Mouse (Mus musculus) liver, embryonic 16.5 days (tissue): ENCODE results near the gene 6430628N08Rik. TPM values are rescaled to one million over a fixed set of nuclear protein-coding genes. Genes with fewer than 3 reads are reported as not detected.

ENCODE experiments used
- ATAC-seq: fragments of 200-750 bp; cut with Nextera tagmentation; 2 replicates; pipeline ENCODE4 v1.8.0; 2017; ENCODE audit warnings: low read depth, mild to moderate bottlenecking, moderate number of reproducible peaks, moderate library complexity
- H3K27ac ChIP-seq: fragments of 300-500 bp; sonication (generic); 2 replicates; pipeline ENCODE4 v1.5.1; 2014; ENCODE audit warnings: mild to moderate bottlenecking, low read length
- H3K27me3 ChIP-seq: fragments of 300-500 bp; sonication (generic); 2 replicates; pipeline ENCODE4 v1.6.1; 2014; ENCODE audit warnings: low read depth, low read length, mixed read lengths; ENCODE audit not compliant: control insufficient read depth, insufficient read depth
- H3K36me3 ChIP-seq: fragments of 300-500 bp; sonication (generic); 2 replicates; pipeline ENCODE4 v1.6.1; 2014; ENCODE audit warnings: mild to moderate bottlenecking; ENCODE audit not compliant: control insufficient read depth, insufficient read depth
- H3K4me1 ChIP-seq: fragments of 300-500 bp; sonication (generic); 2 replicates; pipeline ENCODE4 v1.6.1; 2014; ENCODE audit warnings: low read depth, low read length, mixed read lengths; ENCODE audit not compliant: control insufficient read depth
- H3K4me2 ChIP-seq: fragments of 300-500 bp; sonication (generic); 2 replicates; pipeline ENCODE4 v1.6.1; 2014; ENCODE audit warnings: low read depth, low read length, mixed read lengths
- H3K4me3 ChIP-seq: fragments of 300-500 bp; sonication (generic); 2 replicates; pipeline ENCODE4 v1.5.1; 2014; ENCODE audit warnings: low read depth, mild to moderate bottlenecking, low read length
- H3K9ac ChIP-seq: fragments of 300-500 bp; sonication (generic); 2 replicates; pipeline ENCODE4 v1.6.1; 2014; ENCODE audit warnings: low read depth, low read length
- H3K9me3 ChIP-seq: fragments of 300-500 bp; sonication (generic); replicated peaks from 2 replicates; pipeline ENCODE4 v1.6.1; 2016; ENCODE audit warnings: low read length; ENCODE audit not compliant: control insufficient read depth
- WGBS: fragments of 180-500 bp; shearing (Covaris S2); extraction: QIAGEN DNeasy Blood & Tissue Kit; methylation state at CpG from one replicate; pipeline ENCODE4 v1.1.7; 2014; ENCODE audit not compliant: insufficient replicate concordance; 5-methylcytosine and 5-hydroxymethylcytosine counted together
- polyA plus RNA-seq: library from polyadenylated mRNA; unstranded; fragments of >200 nt; fragmentation: Nextera tagmentation; extraction: Ambion mirVana; gene quantifications from 2 replicates; pipeline ENCODE4 v1.2.1, GENCODE M21; 2015

Gene 6430628N08Rik
- polyA plus RNA-seq, result not detected in 2 replicates

GRCm38 (mm10) chr4:115890553-115890952, at the start of gene 6430628N08Rik:
6430628N08Rik (plus strand) TSS chr4:115890665.
- Histone ChIP-seq H3K9me3 (no peaks in the 10 kb centered on the region), H3K27ac (no peak within 1 kb of the TSS), H3K27me3 (peaks cover 29% of the 10 kb centered on the region), H3K4me2 (no peak within 1 kb of the TSS; the same call in 1 of the 2 replicates), H3K36me3 (no peaks in the 10 kb centered on the region), H3K4me1 (no peaks in the 10 kb centered on the region), H3K9ac (no peak within 1 kb of the TSS), H3K4me3 (no peak within 1 kb of the TSS)
- no peak for ATAC-seq
- 2% methylated on average over 31 of the region's 31 CpGs for WGBS

GRCm38 (mm10) chr4:115840842-115841241, 49.6 kb upstream of the 6430628N08Rik start:
- Histone ChIP-seq H3K4me2 (peak overlapping the region; percentile 85; the same call in 1 of the 2 replicates), H3K27me3 (no peaks in the 10 kb centered on the region), H3K36me3 (peaks cover 3% of the 10 kb centered on the region; the same call in 1 of the 2 replicates), H3K4me1 (peaks cover 26% of the 10 kb centered on the region), H3K27ac (no peak overlapping the region), H3K9me3 (no peaks in the 10 kb centered on the region), H3K4me3 (no peak overlapping the region), H3K9ac (no peak overlapping the region)
- no peak for ATAC-seq
- 80% methylated on average over 4 of the region's 4 CpGs for WGBS

GRCm38 (mm10) chr4:115846656-115847055, 43.8 kb upstream of the 6430628N08Rik start:
- H3K4me3 ChIP-seq, result no peak overlapping the region
- H3K36me3 ChIP-seq, result peaks cover 14% of the 10 kb centered on the region
- no peak overlapping the region for H3K4me2 ChIP-seq
- H3K27ac ChIP-seq, result peak overlapping the region; percentile 92; the same call in 1 of the 2 replicates
- peaks cover 58% of the 10 kb centered on the region for H3K4me1 ChIP-seq
- H3K27me3 ChIP-seq, result no peaks in the 10 kb centered on the region
- no peak for ATAC-seq
- no peaks in the 10 kb centered on the region for H3K9me3 ChIP-seq
- 58% methylated on average over 2 of the region's 2 CpGs for WGBS
- no peak overlapping the region for H3K9ac ChIP-seq

GRCm38 (mm10) chr4:115847377-115847776, 43.1 kb upstream of the 6430628N08Rik start:
- Histone ChIP-seq H3K9me3 (no peaks in the 10 kb centered on the region), H3K4me2 (peak overlapping the region; percentile 71), H3K4me3 (no peak overlapping the region), H3K36me3 (peaks cover 16% of the 10 kb centered on the region), H3K27me3 (no peaks in the 10 kb centered on the region), H3K9ac (peak overlapping the region; percentile 7), H3K4me1 (peaks cover 58% of the 10 kb centered on the region), H3K27ac (peak overlapping the region; percentile 92)
- WGBS, result 24% methylated on average over 5 of the region's 5 CpGs
- ATAC-seq, result no peak

- Histone ChIP-seq H3K4me2 (peak overlapping the region; percentile 71), H3K9ac (peak overlapping the region; percentile 50; the same call in 1 of the 2 replicates), H3K36me3 (peaks cover 15% of the 10 kb centered on the region), H3K27me3 (no peaks in the 10 kb centered on the region), H3K4me1 (peaks cover 56% of the 10 kb centered on the region), H3K9me3 (no peaks in the 10 kb centered on the region), H3K27ac (peak overlapping the region; percentile 92), H3K4me3 (no peak overlapping the region)
- no peak for ATAC-seq
- WGBS, result 32% methylated on average over 1 of the region's 1 CpGs
Measured at GRCm38 (mm10) chr4:115848083-115848482, 42.4 kb upstream of the 6430628N08Rik start.

GRCm38 (mm10) chr4:115848990-115849677, 41.3 kb upstream of the 6430628N08Rik start:
- Histone ChIP-seq H3K27me3 (no peaks in the 10 kb centered on the region), H3K9ac (peak overlapping the region; percentile 50), H3K4me1 (peaks cover 58% of the 10 kb centered on the region), H3K36me3 (peaks cover 15% of the 10 kb centered on the region), H3K4me2 (peak overlapping the region; percentile 71), H3K9me3 (no peaks in the 10 kb centered on the region), H3K27ac (peak overlapping the region; percentile 92), H3K4me3 (peak overlapping the region; percentile 31)
- WGBS, result 8% methylated on average over 8 of the region's 8 CpGs
- ATAC-seq, result peak; percentile 99

- Histone ChIP-seq H3K4me3 (0 out of 2 replicates have a peak overlapping the region, but pooled peaks have one; percentile 14), H3K27ac (peak overlapping the region; percentile 92), H3K4me2 (peak overlapping the region; percentile 71), H3K4me1 (peaks cover 67% of the 10 kb centered on the region), H3K9ac (peak overlapping the region; percentile 49), H3K9me3 (no peaks in the 10 kb centered on the region), H3K36me3 (peaks cover 15% of the 10 kb centered on the region), H3K27me3 (no peaks in the 10 kb centered on the region)
- 43% methylated on average over 2 of the region's 2 CpGs for WGBS
- ATAC-seq, result no peak
Measured at GRCm38 (mm10) chr4:115850111-115850510, 40.4 kb upstream of the 6430628N08Rik start.

GRCm38 (mm10) chr4:115850631-115851030, 39.8 kb upstream of the 6430628N08Rik start:
- Histone ChIP-seq H3K27ac (peak overlapping the region; percentile 92), H3K36me3 (peaks cover 15% of the 10 kb centered on the region), H3K4me1 (peaks cover 72% of the 10 kb centered on the region)

GRCm38 (mm10) chr4:115851569-115851968, 38.9 kb upstream of the 6430628N08Rik start:
- H3K27ac ChIP-seq, result no peak overlapping the region
- H3K4me2 ChIP-seq, result no peak overlapping the region
- no peak overlapping the region for H3K4me3 ChIP-seq
- WGBS, result 85% methylated on average over 6 of the region's 6 CpGs
- no peaks in the 10 kb centered on the region for H3K9me3 ChIP-seq
- no peaks in the 10 kb centered on the region for H3K27me3 ChIP-seq
- no peak overlapping the region for H3K9ac ChIP-seq
- no peak for ATAC-seq
- H3K36me3 ChIP-seq, result peaks cover 15% of the 10 kb centered on the region
- H3K4me1 ChIP-seq, result peaks cover 74% of the 10 kb centered on the region

More at GRCm38 (mm10) chr4:115850631-115851030, 39.8 kb upstream of the 6430628N08Rik start:
- 64% methylated on average over 2 of the region's 2 CpGs for WGBS
- H3K27me3 ChIP-seq, result no peaks in the 10 kb centered on the region
- no peaks in the 10 kb centered on the region for H3K9me3 ChIP-seq
- no peak for ATAC-seq
- no peak overlapping the region; the same call in 1 of the 2 replicates for H3K4me2 ChIP-seq
- H3K4me3 ChIP-seq, result no peak overlapping the region
- no peak overlapping the region for H3K9ac ChIP-seq
